8 mouse cellular contexts compared by ENCODE assay signal in the genomic region with DNA sequence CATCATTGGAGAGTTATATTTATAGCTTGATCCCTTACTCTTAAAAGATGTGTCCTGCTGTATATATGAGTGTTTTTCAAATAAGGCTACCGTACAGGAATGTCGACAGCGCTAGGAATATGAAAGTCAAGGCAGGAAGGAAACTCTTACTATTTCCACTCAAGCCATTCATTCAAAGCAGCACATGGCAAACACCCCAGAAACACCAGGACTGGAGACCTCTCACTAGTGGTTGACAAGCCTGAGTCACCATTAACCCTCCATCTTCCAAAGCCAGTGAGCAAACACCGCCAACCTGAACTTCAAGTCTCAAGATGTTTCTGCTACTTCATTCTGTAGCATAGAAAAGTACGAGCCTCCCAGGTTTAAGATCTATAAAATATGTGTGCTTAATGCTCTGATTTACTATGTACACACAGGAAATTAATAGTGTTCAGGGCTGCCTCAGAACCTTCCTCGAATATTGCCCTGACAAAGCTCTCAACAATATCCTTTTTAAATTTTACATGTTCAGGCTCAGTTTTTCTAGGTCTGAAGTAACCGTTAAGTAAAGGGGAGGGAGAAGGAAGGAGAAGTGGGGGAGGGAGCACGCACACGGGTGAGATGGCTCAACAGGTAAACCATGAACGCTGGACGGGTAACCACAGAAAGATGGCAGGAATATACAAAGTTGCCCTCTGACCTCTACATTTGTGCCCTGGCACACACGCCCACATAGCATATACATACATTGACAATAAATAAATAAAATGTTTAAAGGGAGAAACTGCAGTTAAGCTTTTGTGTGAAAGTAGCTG. TPM values are rescaled to one million over a fixed set of nuclear protein-coding genes. Genes with fewer than 3 reads are reported as not detected.
DNase-seq lines count a peak whose midpoint lies in the region; ATAC-seq lines count a peak whose summit lies in the region.

No protein-coding gene starts in this region.

- no peaks in the 10 kb centered on the region for H3K27me3 ChIP-seq in hindbrain, embryonic 12.5 days
- no peaks in the 10 kb centered on the region for H3K27me3 ChIP-seq in hindbrain, embryonic 13.5 days

- no peaks in the 10 kb centered on the region for H3K36me3 ChIP-seq in hindbrain, embryonic 12.5 days
- no peaks in the 10 kb centered on the region for H3K36me3 ChIP-seq in hindbrain, embryonic 13.5 days

- 91% methylated on average over 12 of the region's 12 CpGs for WGBS in hindbrain, embryonic 12.5 days
- WGBS in hindbrain, embryonic 13.5 days = 87% methylated on average over 12 of the region's 12 CpGs

- no peak for ATAC-seq in hindbrain, embryonic 12.5 days (ENCODE audit: low FRiP score)
- ATAC-seq in hindbrain, embryonic 13.5 days (ENCODE audit: low FRiP score) = no peak

- no peak overlapping the region for H3K27ac ChIP-seq in hindbrain, embryonic 12.5 days
- no peak overlapping the region for H3K27ac ChIP-seq in hindbrain, embryonic 13.5 days
- H3K27ac ChIP-seq in brown adipose tissue, adult 24 weeks (replicated peaks; ENCODE audit: low read depth, low read length) = peak overlapping the region; percentile 51

- no peaks in the 10 kb centered on the region for H3K9me3 ChIP-seq in hindbrain, embryonic 12.5 days (replicated peaks)
- no peaks in the 10 kb centered on the region for H3K9me3 ChIP-seq in hindbrain, embryonic 13.5 days

- no peak overlapping the region for H3K9ac ChIP-seq in hindbrain, embryonic 12.5 days
- no peak overlapping the region for H3K9ac ChIP-seq in hindbrain, embryonic 13.5 days

- no peak overlapping the region for H3K4me3 ChIP-seq in hindbrain, embryonic 12.5 days
- no peak overlapping the region for H3K4me3 ChIP-seq in hindbrain, embryonic 13.5 days
- peak overlapping the region; percentile 40; the same call in 1 of the 2 replicates for H3K4me3 ChIP-seq in brown adipose tissue, adult 24 weeks (ENCODE audit: insufficient read depth, low read depth, low read length)

- DNase-seq in heart, postnatal 4 days = peak; percentile 47
- peak; percentile 51 for DNase-seq in lung, postnatal 25 days (ENCODE audit: low spot score)
- no peak for DNase-seq in testis, postnatal 10 days (ENCODE audit: low spot score)
- DNase-seq in layer of hippocampus, postnatal 36 days = no peak
- DNase-seq in cerebellum, adult 11 months = no peak

- H3K4me2 ChIP-seq in hindbrain, embryonic 12.5 days (replicated peaks) = peak overlapping the region; percentile 44; the same call in 1 of the 2 replicates
- H3K4me2 ChIP-seq in hindbrain, embryonic 13.5 days = no peak overlapping the region

- peaks cover 7% of the 10 kb centered on the region for H3K4me1 ChIP-seq in hindbrain, embryonic 12.5 days
- peaks cover 7% of the 10 kb centered on the region for H3K4me1 ChIP-seq in hindbrain, embryonic 13.5 days (replicated peaks)
- peaks cover 7% of the 10 kb centered on the region for H3K4me1 ChIP-seq in brown adipose tissue, adult 24 weeks (ENCODE audit: control insufficient read depth, insufficient read depth, insufficient read length, low read length)

RNA-seq across cellular contexts. Expression of a gene that starts 34.2 kb away (rescaled TPM):
- 3.8 and 4.2 TPM in 2 replicates for polyA plus RNA-seq in hindbrain, embryonic 12.5 days (2016; fragmentation: Nextera tagmentation; extraction: Ambion mirVana)
- 2.6 and 3.4 TPM in 2 replicates for polyA plus RNA-seq in hindbrain, embryonic 13.5 days (2015; fragmentation: Nextera tagmentation; extraction: Ambion mirVana)
- polyA plus RNA-seq in brown adipose tissue, adult 24 weeks (2012; ENCODE audit: insufficient read depth, insufficient read length, missing spikeins) = 3.7 and 6.7 TPM in 2 replicates
- total RNA-seq in heart, postnatal 4 days (2021) = 100 to 1,000 TPM; 101 to 114 TPM
- 10 to 100 TPM in 1 of 2 experiments, 1 to 10 TPM in 1; 8.5 to 10.3 TPM for total RNA-seq in layer of hippocampus, postnatal 36 days (2021)

Comparison
In these comparisons a context has a peak if more than half of its experiments do, and no peak if none do; other contexts are left out.
1. DNase-seq: peak in heart, postnatal 4 days (single experiment) and lung, postnatal 25 days (single experiment); none in testis, postnatal 10 days (single experiment), layer of hippocampus, postnatal 36 days (0 of 2) and cerebellum, adult 11 months (single experiment).